Mouse (Mus musculus): ENCODE measurements at regions not wholly inside any gene's neighbourhood (a gene's known extent, or its start where the extent isn't known, plus 50 kb on each side); places are given as distances from the start of the nearest gene placed in this dataset.

- Histone ChIP-seq H3K27ac (ENCODE audit: insufficient read depth, low read depth, low read length) (no peak overlapping the region), H3K4me3 (ENCODE audit: insufficient read depth, low read length) (no peak overlapping the region), H3K4me1 (ENCODE audit: control insufficient read depth, insufficient read depth, low read length) (no peaks in the 10 kb centered on the region)
- TF ChIP-seq CTCF (IDR thresholded peaks at IDR 0.05; ENCODE audit: low read depth, low read length) (no peak), POLR2A (IDR thresholded peaks at IDR 0.05; ENCODE audit: borderline replicate concordance, low read depth, low read length) (no peak)
Observed at GRCm38 (mm10) chr7:83201126-83201686, 334.1 kb downstream of the Mex3b start.

- no peak overlapping the region for H3K4me3 ChIP-seq (ENCODE audit: insufficient read depth, low read length)
- no peaks in the 10 kb centered on the region for H3K4me1 ChIP-seq (ENCODE audit: control insufficient read depth, insufficient read depth, low read length)
- no peak overlapping the region for H3K27ac ChIP-seq (ENCODE audit: insufficient read depth, low read depth, low read length)
- TF ChIP-seq POLR2A (IDR thresholded peaks at IDR 0.05; ENCODE audit: borderline replicate concordance, low read depth, low read length) (no peak), CTCF (IDR thresholded peaks at IDR 0.05; ENCODE audit: low read depth, low read length) (no peak)
Observed at GRCm38 (mm10) chr7:83201768-83202493, 334.8 kb downstream of the Mex3b start.

- no peak overlapping the region for H3K27ac ChIP-seq (ENCODE audit: insufficient read depth, low read depth, low read length)
- H3K4me1 ChIP-seq (ENCODE audit: control insufficient read depth, insufficient read depth, low read length): no peaks in the 10 kb centered on the region
- TF ChIP-seq POLR2A (IDR thresholded peaks at IDR 0.05; ENCODE audit: borderline replicate concordance, low read depth, low read length) (no peak), CTCF (IDR thresholded peaks at IDR 0.05; ENCODE audit: low read depth, low read length) (no peak)
- H3K4me3 ChIP-seq (ENCODE audit: insufficient read depth, low read length): no peak overlapping the region
Observed at GRCm38 (mm10) chr7:83203311-83204012, 336.3 kb downstream of the Mex3b start.

GRCm38 (mm10) chr7:83204013-83204365 lies 336.9 kb downstream of the Mex3b start:
- TF ChIP-seq POLR2A (IDR thresholded peaks at IDR 0.05; ENCODE audit: borderline replicate concordance, low read depth, low read length): no peak
- TF ChIP-seq CTCF (IDR thresholded peaks at IDR 0.05; ENCODE audit: low read depth, low read length): no peak
- no peak overlapping the region for H3K27ac ChIP-seq (ENCODE audit: insufficient read depth, low read depth, low read length)
- no peaks in the 10 kb centered on the region for H3K4me1 ChIP-seq (ENCODE audit: control insufficient read depth, insufficient read depth, low read length)
- H3K4me3 ChIP-seq (ENCODE audit: insufficient read depth, low read length): no peak overlapping the region

- TF ChIP-seq POLR2A (IDR thresholded peaks at IDR 0.05; ENCODE audit: borderline replicate concordance, low read depth, low read length) (no peak), CTCF (IDR thresholded peaks at IDR 0.05; ENCODE audit: low read depth, low read length) (no peak)
- Histone ChIP-seq H3K4me3 (ENCODE audit: insufficient read depth, low read length) (no peak overlapping the region), H3K4me1 (ENCODE audit: control insufficient read depth, insufficient read depth, low read length) (no peaks in the 10 kb centered on the region), H3K27ac (ENCODE audit: insufficient read depth, low read depth, low read length) (no peak overlapping the region)
Observed at GRCm38 (mm10) chr7:83204701-83205100, 337.6 kb downstream of the Mex3b start.

- TF ChIP-seq CTCF (IDR thresholded peaks at IDR 0.05; ENCODE audit: low read depth, low read length) (no peak), POLR2A (IDR thresholded peaks at IDR 0.05; ENCODE audit: borderline replicate concordance, low read depth, low read length) (no peak)
- Histone ChIP-seq H3K4me3 (ENCODE audit: insufficient read depth, low read length) (no peak overlapping the region), H3K27ac (ENCODE audit: insufficient read depth, low read depth, low read length) (no peak overlapping the region), H3K4me1 (ENCODE audit: control insufficient read depth, insufficient read depth, low read length) (no peaks in the 10 kb centered on the region)
Observed at GRCm38 (mm10) chr7:83206999-83207398, 339.9 kb downstream of the Mex3b start.

GRCm38 (mm10) chr7:83211611-83212010 lies 344.5 kb downstream of the Mex3b start:
- Histone ChIP-seq H3K4me3 (ENCODE audit: insufficient read depth, low read length) (no peak overlapping the region), H3K27ac (ENCODE audit: insufficient read depth, low read depth, low read length) (no peak overlapping the region), H3K4me1 (ENCODE audit: control insufficient read depth, insufficient read depth, low read length) (no peaks in the 10 kb centered on the region)
- TF ChIP-seq CTCF (IDR thresholded peaks at IDR 0.05; ENCODE audit: low read depth, low read length) (no peak), POLR2A (IDR thresholded peaks at IDR 0.05; ENCODE audit: borderline replicate concordance, low read depth, low read length) (no peak)

GRCm38 (mm10) chr7:83222029-83222722 lies 355.0 kb downstream of the Mex3b start:
- no peak overlapping the region for H3K27ac ChIP-seq (ENCODE audit: insufficient read depth, low read depth, low read length)
- no peaks in the 10 kb centered on the region for H3K4me1 ChIP-seq (ENCODE audit: control insufficient read depth, insufficient read depth, low read length)
- H3K4me3 ChIP-seq (ENCODE audit: insufficient read depth, low read length): no peak overlapping the region
- TF ChIP-seq CTCF (IDR thresholded peaks at IDR 0.05; ENCODE audit: low read depth, low read length) (no peak), POLR2A (IDR thresholded peaks at IDR 0.05; ENCODE audit: borderline replicate concordance, low read depth, low read length) (no peak)

- Histone ChIP-seq H3K4me1 (ENCODE audit: control insufficient read depth, insufficient read depth, low read length) (no peaks in the 10 kb centered on the region), H3K27ac (ENCODE audit: insufficient read depth, low read depth, low read length) (no peak overlapping the region), H3K4me3 (ENCODE audit: insufficient read depth, low read length) (no peak overlapping the region)
- TF ChIP-seq POLR2A (IDR thresholded peaks at IDR 0.05; ENCODE audit: borderline replicate concordance, low read depth, low read length): no peak
- no peak for TF ChIP-seq CTCF (IDR thresholded peaks at IDR 0.05; ENCODE audit: low read depth, low read length)
Observed at GRCm38 (mm10) chr7:83227262-83228108, 357.2 kb upstream of the Tmc3 start.

Data from bone marrow macrophage, adult 2 months (primary cell).